Mouse (Mus musculus) liver, postnatal 0 days (tissue): ENCODE measurements at regions not wholly inside any gene's neighbourhood (a gene's known extent, or its start where the extent isn't known, plus 50 kb on each side); places are given as distances from the start of the nearest gene placed in this dataset.

Experiments used
- CTCF ChIP-seq: sonication (generic); IDR thresholded peaks from 2 replicates; pipeline ENCODE4 v1.5.1; 2016; ENCODE audit warnings: antibody characterized with exemption, low read depth
- EP300 ChIP-seq: IDR thresholded peaks from 2 replicates; pipeline ENCODE4 v1.6.1; 2016; ENCODE audit warnings: antibody characterized with exemption, low read depth, mild to moderate bottlenecking

DNA sequence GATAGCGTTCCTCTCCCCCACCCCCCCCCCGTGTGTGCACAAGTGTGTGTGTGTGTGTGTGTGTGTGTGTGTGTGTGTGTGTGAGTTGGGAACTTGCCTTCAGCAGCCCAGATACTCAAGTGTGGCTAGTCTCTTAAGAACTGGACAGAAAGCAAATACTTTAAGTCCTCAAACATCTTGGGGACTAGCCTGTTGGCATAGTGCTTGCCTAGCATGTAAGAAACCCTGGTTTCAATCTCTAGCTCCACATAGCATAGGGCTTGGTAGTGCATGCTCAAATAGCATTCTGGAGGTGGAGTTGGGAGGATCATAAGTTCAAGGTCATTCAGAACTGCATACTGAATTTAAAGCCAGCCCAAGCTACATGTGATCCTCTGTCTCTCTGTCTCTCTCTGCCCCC, 117.5 kb upstream of the Btg1 start:
- TF ChIP-seq EP300 (no peak), CTCF (no peak)
